Mouse (Mus musculus) cerebellum, postnatal 25 days (tissue): ENCODE results near the gene Ap4m1.

Experiments used
- DNase-seq, 2 experiments: peaks; one replicate each; pipeline ENCODE4 v3.0.0; 2021; ENCODE audit warnings: mixed read lengths in 2 of 2

Gene Ap4m1

GRCm38 (mm10) chr5:138171695-138172491 lies at the start of gene Ap4m1, which contains the start of gene Mcm7:
TSS of gene Ap4m1 (plus strand) at chr5:138172002.
TSS of gene Mcm7 (minus strand) at chr5:138172422.
- DNase-seq, result peak; percentile 99

GRCm38 (mm10) chr5:138132425-138133064 lies 39.3 kb upstream of the Ap4m1 start:
- no peak for DNase-seq

DNA sequence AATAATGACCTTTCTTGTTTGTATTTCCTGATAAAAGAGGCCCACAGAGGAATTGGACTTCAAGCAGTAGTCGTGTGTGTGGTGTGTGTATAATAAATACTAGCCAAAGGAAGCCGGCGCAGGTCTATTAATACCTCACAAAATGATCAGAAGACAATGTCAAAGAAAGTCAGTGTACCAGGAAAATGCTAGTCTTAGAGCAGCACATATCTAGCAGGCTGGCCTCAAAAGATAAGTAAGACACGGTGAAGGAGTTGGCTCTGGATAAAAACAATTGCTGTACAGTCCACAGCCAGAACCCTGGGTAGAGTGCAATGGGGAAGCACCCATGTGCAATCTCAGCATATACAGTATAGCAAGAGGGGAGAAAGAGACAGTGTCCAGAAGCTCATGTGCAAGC lies 34.5 kb upstream of the Ap4m1 start:
- DNase-seq, result no peak

- peak in 1 of 2 experiments; percentile 39 for DNase-seq
Measured at GRCm38 (mm10) chr5:138137935-138138549, 33.8 kb upstream of the Ap4m1 start.

DNA sequence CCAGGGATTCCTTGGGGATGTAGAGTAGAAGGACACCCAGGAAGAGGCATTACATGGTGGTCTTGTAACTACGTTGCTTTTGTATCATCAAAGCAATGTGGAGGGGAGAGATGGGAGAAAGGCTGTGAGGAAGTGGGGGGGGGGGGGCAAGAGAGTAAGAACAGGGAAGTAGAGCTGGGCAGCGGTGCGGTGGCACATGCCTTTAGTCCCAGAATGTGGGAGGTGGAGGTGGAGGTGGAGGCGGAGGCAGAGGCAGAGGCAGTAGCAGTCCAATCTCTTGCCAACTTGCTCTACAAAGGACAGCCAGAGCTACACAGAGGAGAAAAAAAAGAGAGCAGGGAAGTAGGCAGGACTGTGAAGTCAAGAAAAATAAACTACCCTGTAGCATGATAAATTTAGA lies 33.2 kb upstream of the Ap4m1 start:
- DNase-seq, result no peak

DNA sequence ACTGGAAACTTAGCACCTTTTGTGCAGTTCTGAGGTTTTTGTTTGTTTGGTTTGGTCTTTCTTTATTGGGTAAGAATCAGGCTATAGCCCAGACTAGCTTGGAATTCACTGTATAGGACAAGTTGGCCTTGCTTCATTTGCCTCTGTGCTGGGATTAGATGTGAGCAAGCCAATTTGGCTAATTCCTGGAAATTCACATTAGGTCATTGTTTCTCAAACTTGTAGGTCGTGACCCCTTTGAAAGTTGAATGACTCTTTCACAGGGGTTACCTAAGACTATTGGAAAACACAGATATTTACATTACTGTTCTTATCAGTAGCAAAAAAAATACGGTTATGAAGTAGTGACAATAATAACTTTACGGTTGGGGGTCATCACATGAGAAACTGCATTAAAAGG lies 17.4 kb upstream of the Ap4m1 start:
- DNase-seq, result no peak

DNA sequence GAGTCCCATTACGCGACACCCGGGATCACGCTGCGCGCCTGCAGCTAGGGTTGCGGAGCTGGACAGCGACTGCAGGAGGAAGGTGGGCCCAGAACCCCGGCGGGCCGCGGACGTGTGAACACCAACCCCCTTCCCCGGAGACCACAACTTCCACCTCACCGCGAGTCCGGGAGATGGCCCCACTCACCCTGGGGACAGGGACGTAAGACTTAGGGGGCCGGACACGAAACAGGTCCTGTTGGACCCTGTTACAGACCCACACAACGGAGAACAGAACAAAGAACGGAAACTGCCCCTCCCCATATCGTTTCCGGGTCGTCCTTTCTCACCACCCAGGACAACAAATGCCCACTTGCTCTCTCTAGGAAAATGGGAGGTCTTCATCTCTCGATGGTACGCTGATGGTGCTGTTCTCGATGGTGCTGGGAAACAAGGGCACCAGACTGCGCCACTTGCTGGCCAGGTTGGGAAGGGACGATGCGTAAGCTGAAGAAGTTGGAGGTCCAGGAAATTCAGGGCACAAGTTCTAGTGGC lies 16.3 kb upstream of the Ap4m1 start, which contains the start of gene Zfp113:
TSS of gene Zfp113 (minus strand) at position 302 of the 534 bp plus-strand sequence.
- peak; percentile 85 to 91 for DNase-seq

GRCm38 (mm10) chr5:138160224-138160762 lies 11.5 kb upstream of the Ap4m1 start:
- no peak for DNase-seq

- peak; percentile 97 to 98 for DNase-seq
Measured at GRCm38 (mm10) chr5:138160842-138161665, 10.7 kb upstream of the Ap4m1 start, which contains the start of gene Cops6. TSS of gene Cops6 (plus strand) at chr5:138161071.

GRCm38 (mm10) chr5:138163046-138163445 lies 8.8 kb upstream of the Ap4m1 start:
- DNase-seq, result no peak

DNA sequence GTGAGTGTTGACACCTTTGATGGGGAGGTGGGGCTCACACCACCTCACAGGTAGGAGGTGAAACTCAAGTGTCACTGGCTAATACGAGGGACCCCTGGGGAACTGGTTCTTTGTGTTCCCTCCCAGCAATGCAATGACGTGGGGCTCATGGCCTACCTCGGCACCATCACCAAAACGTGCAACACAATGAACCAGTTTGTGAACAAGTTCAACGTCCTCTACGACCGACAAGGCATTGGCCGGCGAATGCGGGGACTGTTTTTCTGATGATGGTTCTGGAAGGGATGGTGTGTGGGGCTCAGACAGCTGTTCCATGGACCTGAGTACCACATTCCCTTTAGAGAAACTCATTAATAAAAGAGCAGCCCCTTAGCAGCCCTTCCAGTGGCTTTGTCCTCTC lies 8.2 kb upstream of the Ap4m1 start:
- no peak for DNase-seq

GRCm38 (mm10) chr5:138165594-138165993 lies 6.2 kb upstream of the Ap4m1 start:
- no peak for DNase-seq

DNA sequence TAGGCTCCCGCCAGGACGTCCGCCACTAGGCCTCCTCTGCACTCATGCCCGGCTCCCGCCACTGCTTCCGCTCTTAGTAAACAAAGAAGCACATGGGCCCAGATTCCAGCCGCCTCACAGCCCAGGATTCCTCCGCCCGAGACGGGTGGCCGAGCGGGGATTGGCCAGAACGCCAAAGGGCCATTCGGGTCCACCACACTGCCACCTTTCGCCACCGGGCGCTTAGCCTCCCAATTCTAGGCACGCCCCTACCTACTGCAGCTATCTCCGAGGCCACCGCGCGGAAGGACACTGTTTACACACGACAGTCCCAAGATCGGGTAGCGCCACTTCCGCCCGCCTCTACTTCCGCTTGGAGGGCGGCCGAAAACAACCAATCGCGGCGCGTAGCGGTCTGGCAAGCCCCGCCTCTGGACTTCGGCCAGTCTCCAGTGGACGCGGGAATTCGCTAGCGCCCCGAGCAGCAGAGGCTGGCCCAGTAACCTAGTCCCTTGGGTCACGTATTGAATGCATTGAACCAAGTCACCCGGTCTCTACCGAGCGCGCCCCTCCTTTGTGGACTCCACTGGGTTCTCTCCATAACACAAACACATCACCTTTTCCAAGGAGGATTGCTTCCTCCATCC lies 753 bp upstream of the Ap4m1 start:
- peak; percentile 98 to 99 for DNase-seq

- DNase-seq, result no peak
Measured at GRCm38 (mm10) chr5:138173217-138173616, 1.4 kb downstream of the Ap4m1 start.

DNA sequence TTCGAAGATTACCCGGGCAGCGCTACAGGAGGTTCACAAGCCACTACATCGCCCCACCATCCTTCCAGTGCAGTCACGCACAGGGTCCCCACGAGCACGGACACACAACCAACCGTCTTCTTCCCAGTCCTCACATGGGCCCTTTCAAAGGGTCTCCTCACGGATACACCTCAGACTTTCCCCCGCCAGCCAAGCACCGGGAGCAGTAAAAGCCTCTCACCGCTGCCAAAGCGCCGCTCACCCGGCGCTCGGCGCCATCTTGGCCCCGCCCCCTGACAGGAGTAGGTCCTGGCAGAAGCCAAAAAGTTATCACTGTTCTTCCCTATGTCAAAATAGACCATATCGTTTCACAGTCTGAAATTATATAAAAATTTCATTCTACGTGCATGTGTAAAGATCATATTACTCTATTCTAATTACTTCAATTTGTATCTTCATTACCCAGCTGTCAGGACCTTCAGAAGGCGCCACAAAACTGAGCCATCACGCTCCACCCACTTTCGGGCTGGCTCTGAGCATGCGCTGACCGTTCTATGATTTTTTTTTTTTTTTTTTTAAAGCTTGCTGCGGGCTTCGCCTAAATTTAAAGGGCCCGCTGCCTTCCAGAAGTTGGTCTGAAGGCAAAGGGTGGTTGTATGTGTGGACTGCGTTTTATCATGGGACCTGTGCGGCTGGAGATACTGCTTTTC lies 15.3 kb downstream of the Ap4m1 start, which contains the start of the genes Taf6 and Cnpy4:
TSS of gene Taf6 (minus strand) at position 502 of the 689 bp plus-strand sequence.
TSS of gene Cnpy4 (plus strand) at position 536 of the 689 bp plus-strand sequence.
- peak; percentile 86 to 90 for DNase-seq

- DNase-seq, result peak; percentile 68 to 80
Measured at GRCm38 (mm10) chr5:138187661-138188306, 16.0 kb downstream of the Ap4m1 start.

DNA sequence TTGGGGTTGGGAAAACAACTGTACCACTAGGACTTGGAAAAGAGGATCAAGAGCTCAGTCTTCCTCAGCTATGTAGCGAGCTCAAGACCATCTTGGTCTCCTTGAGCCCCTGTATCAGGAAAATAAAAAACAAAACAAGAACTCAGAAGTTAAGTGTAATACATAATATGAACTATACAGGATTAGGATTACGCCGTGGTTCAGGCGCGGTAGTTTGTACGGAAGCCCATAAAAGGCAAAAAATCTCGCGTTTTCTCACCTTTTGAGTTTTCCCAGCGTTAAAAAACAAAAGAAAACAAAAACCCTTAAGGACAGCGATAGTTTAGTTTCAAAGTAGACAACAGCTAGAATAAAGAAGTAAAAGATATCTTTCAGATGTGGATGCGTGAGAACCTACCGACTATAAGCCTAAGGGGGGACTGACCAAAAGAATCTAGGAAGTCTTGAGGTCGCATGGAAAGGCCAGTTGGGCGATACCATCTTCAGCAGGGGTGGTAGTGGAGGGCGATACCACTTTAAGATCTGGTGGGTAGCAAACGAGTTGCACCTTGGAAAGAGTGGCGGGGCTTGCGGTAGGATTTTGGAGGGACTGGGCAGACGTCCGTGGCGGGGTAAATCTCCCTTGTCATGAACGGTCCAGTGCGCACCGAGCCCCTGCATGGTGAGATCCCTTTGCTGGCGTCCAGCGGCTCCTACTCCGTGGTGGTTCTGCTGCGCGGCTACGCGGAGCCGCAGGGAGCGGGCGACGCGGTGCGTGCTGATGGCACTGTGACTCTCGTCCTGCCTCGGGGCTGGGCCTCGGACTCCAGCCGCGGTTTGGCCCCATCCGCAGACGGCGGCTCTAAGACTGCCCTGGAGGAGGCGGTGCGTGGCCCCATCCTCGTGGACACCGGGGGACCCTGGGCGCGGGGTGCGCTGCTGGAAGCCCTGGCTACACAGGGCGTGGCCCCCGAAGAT lies 22.2 kb downstream of the Ap4m1 start, which contains the start of gene Mblac1:
TSS of gene Mblac1 (plus strand) at position 544 of the 957 bp plus-strand sequence.
- DNase-seq, result peak; percentile 90 to 92

DNA sequence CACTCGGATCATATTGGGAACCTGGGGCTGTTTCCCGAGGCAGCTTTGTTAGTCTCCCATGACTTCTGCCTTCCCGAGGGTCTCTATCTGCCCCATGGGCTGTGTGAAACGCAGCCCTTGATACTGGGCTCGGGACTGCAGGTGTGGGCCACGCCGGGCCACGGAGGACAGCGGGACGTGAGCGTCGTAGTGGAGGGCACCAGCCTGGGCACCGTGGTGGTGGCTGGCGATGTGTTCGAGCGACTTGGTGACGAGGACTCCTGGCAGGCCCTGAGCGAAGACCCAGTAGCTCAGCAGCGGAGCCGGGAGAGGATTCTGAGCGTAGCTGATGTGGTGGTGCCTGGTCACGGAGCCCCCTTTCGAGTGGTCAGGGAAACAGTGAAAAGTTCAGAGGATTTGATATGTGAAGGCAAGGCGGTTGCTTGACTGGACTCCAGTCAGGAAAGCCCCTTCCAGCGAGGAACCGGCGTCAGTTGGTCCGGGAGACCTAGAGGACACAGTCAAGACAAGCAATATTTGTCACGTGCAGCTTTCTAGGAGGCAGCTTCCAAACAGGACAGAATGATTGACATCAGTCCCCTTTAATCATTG lies 23.0 kb downstream of the Ap4m1 start:
- DNase-seq, result peak in 1 of 2 experiments; percentile 66
